Mouse (Mus musculus): ENCODE measurements around the gene Zfpm1. TPM values are rescaled to one million over a fixed set of nuclear protein-coding genes. Genes with fewer than 3 reads are reported as not detected.
"Not testable (repeated sequence)": the region's sequence is repeated elsewhere in the genome, so short reads cannot be mapped to it uniquely, and the experiment has no call there.

The Zfpm1 gene
- total RNA-seq, 2 experiments from 2014 or later = 8.6 to 12.2 TPM

DNA sequence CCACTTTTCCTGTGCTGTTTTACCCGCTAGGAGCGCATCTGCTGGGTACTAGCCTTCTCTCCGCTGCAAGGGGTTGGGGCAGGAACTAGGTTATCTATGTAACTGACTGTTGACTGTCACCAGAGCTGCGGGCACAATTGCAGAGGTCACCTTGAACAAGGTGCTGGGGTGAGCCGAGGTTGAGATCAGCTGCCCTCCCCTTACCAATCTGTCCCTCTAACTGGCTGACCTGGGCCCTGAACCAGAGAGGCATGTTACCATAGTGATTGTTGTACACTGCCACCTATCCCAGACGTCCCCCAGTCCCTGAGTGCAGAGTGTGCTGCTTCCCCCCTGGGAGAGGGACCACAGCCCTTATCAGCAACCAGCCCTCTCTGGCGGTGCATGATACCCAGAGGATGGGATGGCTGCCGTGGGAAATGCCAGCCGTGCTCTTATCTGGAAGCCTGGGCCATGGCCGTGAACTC, 39.5 kb downstream of the Zfpm1 start:
- intact Hi-C loops (cut with DNase I) = no loop called here
- no peak for DNase-seq

DNA sequence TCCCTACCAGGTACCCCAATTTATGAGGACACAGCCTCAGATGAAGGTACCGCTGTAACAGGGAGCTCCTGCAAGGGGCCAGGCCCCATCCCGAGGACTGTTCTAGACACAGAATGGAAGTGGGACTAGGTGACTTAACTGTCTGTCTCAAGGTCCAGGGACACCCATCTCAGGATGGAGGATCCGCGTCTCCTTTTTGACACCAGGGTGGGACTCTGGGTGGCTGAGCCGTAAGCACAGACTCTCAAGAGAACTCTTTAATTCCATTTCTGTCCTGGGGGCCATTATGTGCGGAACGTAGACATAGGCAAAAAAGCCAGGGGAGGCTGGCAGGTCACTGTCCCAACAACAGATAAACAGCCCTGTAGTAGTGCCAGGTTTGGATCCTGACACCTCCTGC, 40.2 kb downstream of the Zfpm1 start:
- intact Hi-C loops (cut with DNase I) = no loop called here
- DNase-seq = no peak

DNA sequence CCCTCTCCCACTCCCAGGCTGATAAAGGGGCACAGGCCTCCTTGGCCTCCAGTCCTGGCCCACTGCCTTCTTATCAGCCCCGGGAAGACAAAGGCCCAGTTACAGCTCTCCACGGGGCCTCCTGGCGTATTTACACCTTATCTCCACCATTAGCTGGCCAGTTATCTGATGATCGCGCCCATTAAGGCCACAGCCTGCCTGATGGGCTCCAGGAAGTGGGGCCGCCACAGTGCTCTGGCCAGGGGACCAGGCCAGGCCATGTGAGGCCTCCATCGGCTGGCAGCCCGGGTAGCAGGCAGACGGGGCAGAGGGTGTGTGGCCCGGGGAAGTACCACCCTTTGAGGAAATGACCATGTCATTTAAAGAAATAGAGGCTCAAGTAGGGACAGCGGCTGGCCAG, 40.9 kb downstream of the Zfpm1 start:
- intact Hi-C loops (cut with DNase I) = no loop called here
- no peak for DNase-seq

DNA sequence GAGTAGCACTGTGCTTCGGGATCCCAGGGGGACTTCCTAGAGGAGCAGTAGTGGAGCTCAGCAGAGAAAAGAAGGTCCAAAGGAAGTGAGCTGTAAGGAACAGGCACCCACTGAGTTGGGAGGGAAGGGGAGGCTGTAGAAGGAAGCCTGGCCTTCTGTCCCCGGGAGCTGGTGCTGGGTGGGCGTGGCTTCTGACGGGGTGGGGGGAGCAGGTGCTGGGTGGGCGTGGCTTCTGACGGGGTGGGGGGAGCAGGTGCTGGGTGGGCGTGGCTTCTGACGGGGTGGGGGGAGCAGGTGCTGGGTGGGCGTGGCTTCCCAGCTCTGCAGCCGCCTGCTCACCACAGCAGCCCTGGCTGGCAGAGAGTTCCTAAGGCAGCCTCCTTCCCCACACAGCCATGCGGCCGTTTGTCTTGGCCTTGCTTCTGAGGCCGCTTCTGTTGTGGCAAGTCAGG, 42.0 kb downstream of the Zfpm1 start:
- DNase-seq = peak; percentile 67
- intact Hi-C loops (cut with DNase I) = not testable (repeated sequence)

DNA sequence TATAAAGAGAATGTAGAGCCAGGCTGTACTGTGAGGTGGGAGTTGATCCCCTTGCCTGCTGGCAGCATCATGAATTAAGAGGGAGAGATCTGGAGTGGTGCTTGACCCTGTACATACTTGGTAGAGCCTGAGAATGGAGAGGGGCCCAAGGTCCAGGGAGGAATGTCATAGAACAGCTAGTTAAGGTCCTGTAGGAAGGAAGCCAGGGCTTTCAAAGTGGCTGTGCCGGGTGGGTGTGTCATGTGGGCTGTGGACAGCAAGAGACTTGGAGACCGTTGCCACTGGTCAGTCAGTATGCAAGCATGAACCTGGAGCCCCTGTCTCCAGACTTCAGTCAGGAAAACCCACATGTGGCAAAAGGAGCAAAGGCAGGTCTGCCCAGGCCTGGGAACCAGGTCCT, 43.3 kb downstream of the Zfpm1 start:
- DNase-seq = no peak
- intact Hi-C loops (cut with DNase I) = no loop called here

DNA sequence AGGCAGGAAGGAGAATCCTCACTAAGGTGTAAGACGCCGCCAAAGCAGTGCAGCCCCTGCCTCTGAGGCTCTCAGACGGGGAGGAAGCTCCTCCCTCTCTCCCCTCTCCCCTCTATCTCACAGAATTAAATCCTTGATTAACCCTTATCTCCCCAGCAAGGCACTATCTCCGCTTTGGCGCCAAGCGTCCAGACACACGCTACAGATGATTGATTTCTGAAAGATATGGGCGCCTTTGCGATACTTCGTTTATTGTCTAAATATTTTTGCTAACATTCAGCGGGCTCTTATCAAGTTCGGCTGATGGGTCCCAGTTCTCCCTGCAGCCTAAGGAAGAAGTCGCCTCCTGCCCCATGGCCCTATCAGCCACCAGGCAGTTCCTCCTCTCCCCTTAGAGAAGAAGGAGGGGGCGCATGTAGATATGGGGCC, 44.2 kb downstream of the Zfpm1 start:
- intact Hi-C loops (cut with DNase I) = no loop called here
- no peak for DNase-seq

DNA sequence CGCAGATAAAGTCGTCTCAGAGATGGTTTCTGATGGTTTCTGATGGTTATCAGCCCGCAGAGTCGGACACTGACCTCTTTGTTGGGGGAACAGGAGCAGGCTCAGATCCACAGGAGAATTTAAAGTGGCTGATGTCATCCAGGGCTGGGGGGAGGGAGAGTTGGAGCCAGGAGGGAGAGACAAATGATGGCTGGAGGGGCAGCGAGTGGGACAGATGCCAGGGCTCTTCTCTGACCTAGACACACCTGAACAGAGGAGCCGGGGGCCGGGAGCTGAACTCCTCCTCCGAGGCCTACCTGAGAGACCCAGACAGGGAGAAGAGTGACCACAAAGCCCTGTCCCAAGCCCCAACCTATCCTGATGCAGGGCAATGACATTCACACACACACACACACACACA, 47.1 kb downstream of the Zfpm1 start:
- DNase-seq = no peak
- intact Hi-C loops (cut with DNase I) = no loop called here

DNA sequence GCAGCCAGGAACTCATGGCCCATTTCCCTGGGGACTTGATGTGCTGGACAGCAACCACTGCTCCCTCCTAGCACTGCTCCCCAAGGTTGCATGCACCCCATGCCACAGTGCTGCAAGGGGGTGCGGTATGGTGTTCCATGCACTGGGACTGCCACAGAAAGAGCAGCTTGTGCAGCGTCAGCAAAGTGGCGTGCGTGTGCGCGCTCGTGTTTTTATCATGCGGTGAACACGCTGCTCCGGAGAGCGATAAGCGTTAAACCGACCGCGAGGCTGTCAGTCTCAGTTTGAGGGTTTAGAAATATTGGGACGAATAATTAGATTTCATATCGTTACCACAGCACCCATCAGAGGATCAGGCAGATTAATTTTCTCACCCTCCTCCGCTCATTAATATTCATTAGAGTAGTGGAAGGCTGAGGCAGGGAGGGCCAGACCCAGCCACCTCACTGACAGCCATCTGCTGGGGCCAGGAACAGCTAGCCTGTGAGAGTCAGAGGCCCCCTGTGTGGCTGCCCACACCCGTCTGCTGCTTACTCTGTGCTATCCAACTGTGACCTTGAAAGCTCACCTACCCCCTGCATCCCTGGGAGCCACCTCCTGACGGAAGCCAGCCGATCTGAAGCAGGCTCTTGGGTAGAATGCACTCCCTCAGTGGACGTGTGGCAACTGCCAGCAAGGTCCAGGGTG, 47.8 kb downstream of the Zfpm1 start:
- no peak for DNase-seq
- intact Hi-C loops (cut with DNase I) = loop anchor here (10.0 kb wide), 1 partner anchor 355 kb away; no protein-coding TSS in a partner anchor

DNA sequence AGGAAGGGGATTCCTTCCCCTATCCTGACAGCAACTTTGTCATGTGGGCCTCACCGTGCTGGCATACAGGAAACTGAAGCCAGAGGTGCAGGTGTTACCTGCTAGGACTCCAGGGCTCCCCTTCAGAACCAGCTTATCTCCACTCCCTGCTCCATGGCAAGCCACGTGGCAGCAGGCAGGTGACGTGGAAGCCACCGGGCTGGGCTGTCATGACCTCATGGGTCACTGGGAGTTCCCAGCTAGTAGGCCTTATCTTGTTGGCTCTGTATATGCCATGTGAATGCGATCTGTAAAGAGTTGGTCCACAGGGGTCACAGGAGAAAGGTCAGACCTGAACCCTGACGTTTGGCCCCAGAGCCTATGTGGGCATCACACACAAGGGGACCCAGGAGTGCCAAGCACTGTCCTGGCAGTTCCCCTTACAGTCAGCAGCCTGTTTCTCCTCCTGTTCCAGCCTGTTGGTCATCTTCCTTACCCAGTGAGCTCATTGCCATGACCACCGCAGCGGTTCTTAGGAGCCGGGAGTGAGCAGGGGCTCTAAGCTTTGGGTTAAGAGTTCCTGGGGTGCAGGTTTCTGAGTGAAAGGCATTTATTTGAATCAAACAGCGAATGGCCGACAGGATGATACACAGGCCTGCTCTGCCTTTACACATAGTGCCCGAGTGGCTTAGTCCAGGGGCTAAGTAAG, 48.6 kb downstream of the Zfpm1 start:
- no peak for DNase-seq
- intact Hi-C loops (cut with DNase I) = loop anchor here (10.0 kb wide), 1 partner anchor 356 kb away; no protein-coding TSS in a partner anchor

DNA sequence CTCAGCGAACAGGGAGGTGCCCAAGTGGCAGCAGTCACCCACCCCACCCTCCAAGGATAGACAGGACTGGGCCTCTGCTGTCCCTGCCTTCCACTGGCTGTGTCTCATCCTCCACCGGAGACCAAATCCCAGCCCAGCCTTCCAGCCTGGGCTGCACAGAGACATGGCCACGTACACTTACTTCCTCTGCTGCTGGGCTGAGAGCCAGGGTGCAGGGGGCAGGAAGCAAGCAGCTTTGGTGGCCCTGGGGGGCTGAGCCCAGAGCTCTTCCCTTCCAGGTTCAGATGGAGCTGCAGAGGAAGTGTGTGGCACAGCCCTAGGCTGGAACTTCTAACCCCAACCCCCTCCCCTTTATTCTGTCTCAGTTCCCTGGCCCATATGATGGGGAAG, 49.2 kb downstream of the Zfpm1 start:
- DNase-seq = peak; percentile 48

DNA sequence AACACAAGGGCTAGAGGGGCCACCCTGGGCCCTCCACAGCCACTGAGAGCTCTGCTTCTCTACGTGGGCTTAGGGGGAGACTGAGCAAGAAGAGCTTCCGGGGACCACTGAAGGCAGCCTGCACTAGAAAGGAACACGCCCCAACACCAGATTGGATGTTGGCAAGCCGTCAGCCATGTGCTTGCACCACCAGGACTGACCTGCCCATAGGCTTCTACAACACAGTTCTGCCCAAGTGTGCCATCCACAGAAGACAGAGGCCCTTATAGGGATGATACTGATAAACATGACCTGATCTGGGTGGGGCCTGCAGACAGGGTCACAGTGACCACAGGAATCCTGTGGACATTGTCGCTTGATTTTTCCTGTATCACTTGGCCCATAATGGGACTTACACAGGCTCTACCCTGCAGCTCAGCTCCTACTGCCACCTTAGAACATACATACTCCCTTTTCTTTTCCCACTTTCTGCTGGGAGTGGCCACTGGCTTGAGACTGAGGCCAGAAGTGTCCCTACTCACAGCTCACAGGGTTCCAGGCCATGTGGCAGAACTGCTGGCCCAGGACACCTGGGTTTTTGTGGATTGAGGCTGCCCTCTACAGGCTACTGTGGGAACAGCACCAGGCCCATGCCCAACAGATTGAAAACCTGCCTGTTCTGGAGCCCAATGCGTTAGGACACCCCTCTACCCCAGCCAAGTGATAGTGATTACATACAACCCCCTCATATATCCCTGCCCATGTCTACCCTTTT, 51.0 kb downstream of the Zfpm1 start:
- intact Hi-C loops (cut with DNase I) = loop anchor here (10.0 kb wide), 1 partner anchor 358 kb away; no protein-coding TSS in a partner anchor
- DNase-seq = peak; percentile 85

More for the DNA sequence above, 49.2 kb downstream of the Zfpm1 start:
- intact Hi-C loops (cut with DNase I) = loop anchor here (10.0 kb wide), 1 partner anchor 356 kb away; no protein-coding TSS in a partner anchor

DNA sequence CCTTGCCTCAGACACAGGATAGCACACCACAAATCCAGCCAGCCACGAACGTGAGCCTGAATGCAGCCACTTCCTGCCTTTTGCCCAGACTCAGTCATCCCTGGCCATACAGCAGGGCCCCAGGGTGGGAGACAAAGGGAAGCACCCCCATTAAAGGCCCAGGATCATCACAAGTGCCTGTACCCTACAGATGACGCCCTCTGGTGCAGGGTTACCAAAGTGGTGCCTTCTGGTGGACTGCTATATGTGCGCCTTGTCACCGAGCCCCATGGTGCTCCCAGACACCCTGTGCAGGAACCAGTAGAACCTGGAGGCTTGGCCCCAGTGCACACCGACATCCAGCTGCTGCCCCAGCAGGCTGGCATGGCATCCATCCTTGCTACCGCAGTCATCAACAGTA, 51.6 kb downstream of the Zfpm1 start:
- intact Hi-C loops (cut with DNase I) = loop anchor here (10.0 kb wide), 1 partner anchor 359 kb away; no protein-coding TSS in a partner anchor

DNA sequence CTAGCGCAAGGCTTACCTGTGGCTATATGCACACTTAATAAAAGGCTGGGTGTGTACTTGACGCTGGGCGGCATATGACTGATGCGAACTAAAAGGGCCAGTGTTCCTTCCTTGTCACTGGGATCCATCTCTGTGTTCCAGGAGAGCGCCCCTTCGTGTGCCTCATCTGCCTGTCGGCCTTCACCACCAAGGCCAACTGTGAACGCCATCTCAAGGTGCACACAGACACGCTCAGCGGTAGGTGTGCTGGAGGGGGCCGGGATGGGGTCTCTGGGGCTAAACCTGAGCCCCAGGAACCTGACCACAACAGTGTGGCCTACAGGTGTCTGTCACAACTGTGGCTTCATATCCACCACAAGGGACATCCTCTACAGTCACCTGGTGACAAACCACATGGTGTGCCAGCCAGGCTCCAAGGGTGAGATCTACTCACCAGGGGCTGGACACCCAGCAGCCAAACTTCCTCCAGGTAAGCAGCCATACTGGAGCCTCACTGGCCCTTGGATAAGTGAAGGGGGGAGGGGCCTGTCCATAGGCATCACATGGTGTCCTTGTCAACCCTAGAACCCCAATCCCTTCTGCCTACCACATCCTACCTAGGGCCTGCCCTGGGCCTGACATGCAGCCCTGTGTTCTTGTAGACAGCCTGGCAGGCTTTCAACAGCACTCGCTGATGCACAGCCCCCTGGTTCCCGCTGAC, 53.0 kb downstream of the Zfpm1 start:
- DNase-seq = no peak
- intact Hi-C loops (cut with DNase I) = loop anchor here (2.0 to 10.0 kb wide), 2 partner anchors 62 to 360 kb away; no protein-coding TSS in a partner anchor

More for the DNA sequence above, 51.6 kb downstream of the Zfpm1 start:
- no peak for DNase-seq

DNA sequence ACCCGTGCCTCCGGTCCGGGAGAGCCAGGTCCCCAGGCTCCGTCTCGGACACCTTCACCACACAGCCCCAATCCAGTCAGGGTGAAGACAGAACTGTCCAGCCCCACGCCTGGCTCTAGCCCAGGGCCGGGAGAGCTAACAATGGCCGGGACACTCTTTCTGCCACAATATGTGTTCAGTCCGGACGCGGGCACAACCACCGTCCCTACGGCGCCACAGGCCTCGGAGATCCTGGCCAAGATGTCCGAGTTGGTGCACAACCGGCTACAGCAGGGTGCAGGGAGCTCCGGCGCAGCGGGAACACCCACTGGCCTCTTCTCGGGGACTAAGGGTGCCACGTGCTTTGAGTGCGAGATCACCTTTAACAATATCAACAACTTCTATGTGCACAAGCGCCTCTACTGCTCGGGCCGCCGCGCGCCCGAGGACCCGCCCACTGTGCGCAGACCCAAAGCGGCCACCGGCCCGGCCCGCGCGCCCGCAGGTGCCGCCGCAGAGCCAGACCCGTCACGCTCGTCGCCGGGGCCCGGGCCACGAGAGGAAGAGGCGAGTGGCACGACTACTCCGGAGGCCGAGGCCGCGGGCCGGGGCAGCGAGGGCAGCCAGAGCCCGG, 53.8 kb downstream of the Zfpm1 start:
- intact Hi-C loops (cut with DNase I) = loop anchor here (2.0 to 10.0 kb wide), 2 partner anchors 63 to 361 kb away; no protein-coding TSS in a partner anchor
- no peak for DNase-seq

DNA sequence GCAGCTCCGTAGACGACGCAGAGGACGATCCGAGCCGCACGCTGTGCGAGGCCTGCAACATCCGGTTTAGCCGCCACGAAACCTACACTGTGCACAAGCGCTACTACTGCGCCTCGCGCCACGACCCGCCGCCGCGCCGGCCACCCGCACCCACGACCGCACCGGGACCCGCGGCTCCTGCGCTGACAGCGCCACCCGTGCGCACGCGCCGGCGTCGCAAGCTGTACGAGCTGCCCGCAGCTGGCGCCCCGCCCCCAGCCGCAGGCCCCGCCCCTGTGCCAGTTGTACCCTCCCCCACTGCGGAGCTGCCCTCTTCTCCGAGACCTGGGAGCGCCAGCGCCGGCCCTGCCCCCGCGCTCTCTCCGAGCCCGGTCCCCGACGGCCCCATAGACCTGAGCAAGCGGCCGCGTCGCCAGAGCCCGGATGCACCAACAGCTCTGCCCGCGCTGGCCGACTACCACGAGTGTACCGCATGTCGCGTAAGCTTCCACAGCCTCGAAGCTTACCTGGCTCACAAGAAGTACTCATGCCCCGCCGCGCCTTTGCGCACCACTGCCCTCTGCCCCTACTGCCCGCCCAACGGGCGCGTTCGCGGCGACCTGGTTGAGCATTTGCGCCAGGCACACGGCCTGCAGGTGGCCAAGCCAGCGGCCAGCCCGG, 54.4 kb downstream of the Zfpm1 start:
- intact Hi-C loops (cut with DNase I) = loop anchor here (10.0 kb wide), 1 partner anchor 362 kb away; no protein-coding TSS in a partner anchor

DNA sequence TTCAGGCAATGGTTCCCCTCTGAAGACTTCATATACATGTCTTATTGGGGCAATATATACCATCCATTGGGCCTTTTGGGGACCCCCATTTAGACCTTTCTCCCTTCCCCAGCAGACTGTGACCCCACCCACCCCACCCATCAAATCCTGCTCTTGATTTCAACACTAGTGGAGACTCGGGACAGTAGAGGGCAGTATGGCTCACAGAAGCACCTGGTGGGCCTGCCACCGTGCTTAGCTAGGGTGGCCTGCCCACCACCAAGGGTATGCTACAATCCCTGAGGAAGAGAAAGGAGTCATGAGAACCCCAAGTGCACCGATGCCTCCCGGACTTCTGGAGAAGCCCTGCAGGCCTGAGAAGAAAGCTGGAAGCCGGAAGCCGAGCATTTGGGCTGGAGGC, 56.9 kb downstream of the Zfpm1 start:
- intact Hi-C loops (cut with DNase I) = loop anchor here (10.0 kb wide), 1 partner anchor 364 kb away; no protein-coding TSS in a partner anchor
- no peak for DNase-seq

More for the DNA sequence above, 54.4 kb downstream of the Zfpm1 start:
- DNase-seq = peak; percentile 71

DNA sequence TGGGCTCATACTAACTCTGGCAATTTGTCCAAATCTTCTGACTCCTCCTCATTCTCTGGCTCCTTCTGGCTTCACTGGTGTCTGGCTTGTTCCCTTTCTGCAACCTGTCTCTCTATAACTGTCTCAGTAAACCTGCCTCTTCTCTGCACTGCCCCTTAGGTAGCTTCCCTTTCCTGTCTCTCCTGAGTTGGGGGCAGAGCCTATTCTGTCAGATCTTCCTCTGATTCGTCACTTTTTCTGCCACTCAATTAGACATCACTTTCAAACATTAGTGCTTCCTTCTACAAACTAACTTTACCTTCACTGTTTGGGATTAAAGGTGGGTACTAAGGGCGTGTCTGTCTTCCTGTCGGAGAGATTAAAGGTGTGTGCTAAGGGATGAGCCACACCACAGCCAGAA, 58.8 kb downstream of the Zfpm1 start:
- no peak for DNase-seq
- intact Hi-C loops (cut with DNase I) = no loop called here

DNA sequence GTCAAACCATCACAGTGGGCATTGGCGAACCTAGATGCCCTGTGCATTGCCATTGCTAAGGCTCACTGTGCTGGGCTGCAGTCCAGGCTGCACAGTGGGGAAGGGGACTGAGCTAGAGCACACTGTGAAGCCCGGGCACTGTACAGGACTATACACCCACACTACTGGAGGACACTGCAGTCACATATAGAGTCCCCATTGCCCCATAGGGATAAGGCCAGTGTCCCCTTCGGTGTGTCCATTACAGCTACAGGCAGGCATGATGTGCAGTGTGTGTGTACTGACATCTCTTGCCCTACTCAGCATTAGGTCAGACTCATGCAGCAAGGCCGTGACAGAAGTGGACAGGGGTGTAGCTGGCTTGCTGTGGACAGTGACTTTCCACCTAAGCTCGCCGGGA, 59.8 kb downstream of the Zfpm1 start:
- DNase-seq = no peak
- intact Hi-C loops (cut with DNase I) = no loop called here

DNA sequence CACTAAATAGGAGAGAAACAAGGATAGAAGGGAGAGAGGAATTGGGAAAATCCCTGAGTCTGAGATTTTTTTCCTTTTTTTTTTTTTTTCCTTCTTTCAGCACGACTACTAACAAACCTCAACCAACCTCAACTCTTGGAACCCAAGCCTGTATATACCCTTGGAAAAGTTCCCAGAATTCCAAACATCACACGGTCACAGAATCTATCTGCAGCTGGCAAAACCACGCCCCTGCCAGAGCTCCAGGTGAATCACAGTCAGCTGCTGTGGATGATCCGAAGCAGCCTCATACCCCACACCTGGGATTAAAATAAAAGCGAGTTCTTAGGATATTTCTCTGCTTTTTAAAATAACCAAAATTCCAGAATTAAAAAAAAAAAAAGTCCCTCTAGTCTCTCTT, 60.4 kb downstream of the Zfpm1 start:
- no peak for DNase-seq
- intact Hi-C loops (cut with DNase I) = no loop called here

All from left cerebral cortex, postnatal 4 days (tissue).